Mouse (Mus musculus) midbrain, embryonic 13.5 days (tissue): Measurements from ENCODE around the gene Npy2r. TPM values are rescaled to one million over a fixed set of nuclear protein-coding genes. Genes with fewer than 3 reads are reported as not detected.
A peak's percentile ranks its signal among the peaks of the same experiment; 100 is the strongest.

Experiments used
- ATAC-seq: fragments of 200-750 bp; cut with Nextera tagmentation; 2 replicates; pipeline ENCODE4 v1.8.0; 2017; ENCODE audit warnings: mild to moderate bottlenecking, moderate TSS enrichment, moderate library complexity
- H3K27ac ChIP-seq: fragments of 300-500 bp; sonication (generic); 2 replicates; pipeline ENCODE4 v1.5.1; 2015; ENCODE audit warnings: inconsistent platforms, mild to moderate bottlenecking, moderate library complexity
- H3K27me3 ChIP-seq: fragments of 300-500 bp; sonication (generic); 2 replicates; pipeline ENCODE4 v1.6.1; 2015; ENCODE audit warnings: mild to moderate bottlenecking, inconsistent platforms
- H3K36me3 ChIP-seq: fragments of 300-500 bp; sonication (generic); 2 replicates; pipeline ENCODE4 v1.6.1; 2015; ENCODE audit warnings: mild to moderate bottlenecking, inconsistent platforms
- H3K4me1 ChIP-seq: fragments of 300-500 bp; sonication (generic); replicated peaks from 2 replicates; pipeline ENCODE4 v1.6.1; 2015; ENCODE audit warnings: inconsistent platforms
- H3K4me2 ChIP-seq: fragments of 300-500 bp; sonication (generic); replicated peaks from 2 replicates; pipeline ENCODE4 v1.6.1; 2015; ENCODE audit warnings: moderate library complexity, mild to moderate bottlenecking, inconsistent platforms
- H3K4me3 ChIP-seq: fragments of 300-500 bp; sonication (generic); replicated peaks from 2 replicates; pipeline ENCODE4 v1.5.1; 2015; ENCODE audit warnings: mild to moderate bottlenecking, inconsistent platforms
- H3K9ac ChIP-seq: fragments of 300-500 bp; sonication (generic); replicated peaks from 2 replicates; pipeline ENCODE4 v1.6.1; 2015; ENCODE audit warnings: mild to moderate bottlenecking, inconsistent platforms
- H3K9me3 ChIP-seq: fragments of 300-500 bp; sonication (generic); 2 replicates; pipeline ENCODE4 v1.6.1; 2016; ENCODE audit warnings: mild to moderate bottlenecking, inconsistent platforms
- WGBS: fragments of 180-500 bp; shearing (Covaris S2); methylation state at CpG from one replicate; pipeline ENCODE4 v1.1.7; 2015; 5-methylcytosine and 5-hydroxymethylcytosine counted together
- polyA plus RNA-seq: library from polyadenylated mRNA; unstranded; fragments of >200 nt; fragmentation: Nextera tagmentation; extraction: Ambion mirVana; gene quantifications from 2 replicates; pipeline ENCODE4 v1.2.1, GENCODE M21; 2015

Npy2r gene
- polyA plus RNA-seq, result 0.39 and 0.40 TPM in 2 replicates

DNA sequence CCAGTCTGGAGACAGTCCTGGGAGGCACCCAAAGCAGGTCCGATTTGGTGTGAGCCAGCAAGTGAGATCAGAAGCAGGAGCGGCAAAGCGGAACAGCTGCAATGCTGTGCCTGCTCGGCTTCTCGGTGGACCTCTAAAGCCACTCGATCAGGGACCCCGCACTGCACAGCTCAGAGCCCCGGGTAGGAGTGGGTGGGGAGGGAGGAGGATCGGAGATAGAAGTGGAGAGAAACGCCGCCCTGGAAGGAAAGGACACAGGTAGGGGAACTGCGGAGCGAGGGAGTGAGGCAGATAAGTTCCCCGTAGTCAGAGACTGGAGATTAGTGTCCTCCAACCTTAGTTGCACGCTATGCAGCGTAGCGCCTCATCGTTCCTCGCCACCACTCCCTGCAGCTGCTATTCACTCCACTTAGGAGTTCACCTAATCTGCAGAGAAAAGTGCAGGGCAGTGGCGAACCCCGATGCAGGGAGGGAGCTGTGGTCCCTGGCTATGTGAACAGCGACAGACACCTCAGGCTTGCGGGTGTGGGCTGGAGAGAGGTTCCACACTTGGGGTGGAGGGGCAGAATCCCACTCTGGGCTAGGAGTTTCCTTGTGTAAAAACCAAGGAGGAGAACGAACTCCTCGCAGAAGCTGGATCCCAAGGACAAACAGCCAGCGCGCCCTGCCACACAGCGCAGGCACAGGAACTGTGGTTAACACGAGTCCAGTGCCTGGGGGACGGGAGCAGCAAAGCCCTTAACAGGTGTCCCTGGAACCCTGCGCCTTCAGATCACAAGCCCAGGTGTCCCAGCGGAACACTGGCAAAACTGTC, at the start of gene Npy2r:
TSS of gene Npy2r (minus strand) at position 177 of the 814 bp plus-strand sequence.
- H3K4me2 ChIP-seq, result peak within 1 kb of the TSS; percentile 86
- H3K4me1 ChIP-seq, result peaks cover 13% of the 10 kb centered on the region
- no peaks in the 10 kb centered on the region for H3K9me3 ChIP-seq
- peaks cover 30% of the 10 kb centered on the region for H3K27me3 ChIP-seq
- WGBS, result under 1% methylated on average over 32 of the region's 32 CpGs
- peak within 1 kb of the TSS; percentile 48 for H3K4me3 ChIP-seq
- peak within 1 kb of the TSS; percentile 54 for H3K9ac ChIP-seq
- H3K27ac ChIP-seq, result no peak within 1 kb of the TSS
- ATAC-seq, result peak; percentile 79
- no peaks in the 10 kb centered on the region for H3K36me3 ChIP-seq

DNA sequence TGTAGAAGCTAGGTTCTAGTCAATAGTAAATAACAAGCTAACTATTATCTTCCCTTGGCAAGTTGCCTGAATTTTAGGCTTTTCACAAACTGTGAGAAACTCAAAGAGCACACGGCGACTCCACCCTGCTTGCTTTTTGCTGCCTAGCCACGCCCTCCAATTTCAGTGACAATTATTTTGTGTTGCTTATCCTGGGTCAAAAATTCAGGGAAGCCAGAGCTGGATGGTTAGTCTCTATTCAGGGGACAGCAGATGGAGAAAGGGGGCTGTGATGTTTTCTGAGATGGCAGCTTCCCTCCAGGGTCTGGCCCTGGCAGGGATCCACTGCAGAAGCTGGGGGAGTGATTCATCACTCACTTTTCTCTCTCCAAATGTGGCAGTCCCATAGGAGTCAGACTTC, 9.9 kb upstream of the Npy2r start:
- no peaks in the 10 kb centered on the region for H3K4me1 ChIP-seq
- WGBS, result 68% methylated on average over 3 of the region's 3 CpGs
- no peaks in the 10 kb centered on the region for H3K27me3 ChIP-seq
- 0 out of 2 replicates have a peak, but pooled peaks have one; percentile 30 for ATAC-seq
- H3K4me3 ChIP-seq, result no peak overlapping the region
- no peak overlapping the region for H3K9ac ChIP-seq
- no peaks in the 10 kb centered on the region for H3K36me3 ChIP-seq
- H3K4me2 ChIP-seq, result no peak overlapping the region
- H3K27ac ChIP-seq, result no peak overlapping the region
- no peaks in the 10 kb centered on the region for H3K9me3 ChIP-seq

DNA sequence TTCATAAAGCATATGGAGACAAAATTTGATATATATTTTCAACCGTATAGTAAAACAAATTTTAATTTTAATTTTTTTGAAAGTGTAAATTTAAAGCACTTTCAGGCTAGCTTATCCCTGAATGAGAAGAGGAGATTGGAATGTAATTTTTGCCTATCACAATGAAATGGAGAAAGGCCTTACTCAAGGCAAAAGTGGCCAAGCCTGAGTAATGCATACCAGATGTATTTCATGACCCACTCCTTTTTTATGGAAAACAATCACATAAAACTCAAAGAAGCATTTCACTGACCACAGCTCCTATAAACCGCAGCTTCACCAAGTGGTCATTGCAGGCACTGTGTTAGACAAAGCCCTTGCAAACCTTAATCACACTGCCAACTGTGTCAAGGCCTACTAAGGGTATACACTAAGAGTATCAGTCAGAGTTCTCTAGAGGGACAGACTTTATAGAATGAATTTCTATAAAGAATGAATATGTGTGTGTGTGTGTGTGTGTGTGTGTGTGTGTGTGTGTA, 8.5 kb upstream of the Npy2r start:
- ATAC-seq, result no peak
- Histone ChIP-seq H3K36me3 (no peaks in the 10 kb centered on the region), H3K9ac (no peak overlapping the region), H3K4me2 (no peak overlapping the region), H3K9me3 (no peaks in the 10 kb centered on the region), H3K27me3 (no peaks in the 10 kb centered on the region), H3K4me1 (no peaks in the 10 kb centered on the region), H3K4me3 (no peak overlapping the region), H3K27ac (no peak overlapping the region)
- 78% methylated on average over 2 of the region's 2 CpGs for WGBS

DNA sequence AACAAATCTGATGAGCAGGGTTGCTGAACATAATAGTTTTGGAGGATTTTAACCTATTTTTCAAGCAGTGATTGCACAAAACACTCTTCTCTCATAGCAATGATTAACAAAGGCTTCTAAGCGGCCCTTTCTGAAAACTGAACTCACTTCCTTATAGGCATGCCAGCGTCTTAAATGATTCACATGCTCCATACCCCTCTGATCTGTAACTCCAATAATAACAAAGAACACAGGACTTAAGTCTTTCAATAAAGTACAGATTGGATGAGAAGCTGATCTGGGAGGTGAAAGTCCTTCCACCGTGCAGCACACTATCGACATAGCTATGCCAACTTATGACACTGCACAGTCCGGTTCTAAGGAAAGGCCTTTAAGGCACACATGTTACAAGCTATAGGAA, 2.0 kb upstream of the Npy2r start:
- Histone ChIP-seq H3K9me3 (no peaks in the 10 kb centered on the region), H3K4me2 (no peak overlapping the region), H3K4me1 (peaks cover 13% of the 10 kb centered on the region), H3K27ac (no peak overlapping the region), H3K27me3 (peaks cover 30% of the 10 kb centered on the region), H3K9ac (no peak overlapping the region), H3K36me3 (no peaks in the 10 kb centered on the region), H3K4me3 (no peak overlapping the region)
- 86% methylated on average over 5 of the region's 5 CpGs for WGBS
- ATAC-seq, result no peak

DNA sequence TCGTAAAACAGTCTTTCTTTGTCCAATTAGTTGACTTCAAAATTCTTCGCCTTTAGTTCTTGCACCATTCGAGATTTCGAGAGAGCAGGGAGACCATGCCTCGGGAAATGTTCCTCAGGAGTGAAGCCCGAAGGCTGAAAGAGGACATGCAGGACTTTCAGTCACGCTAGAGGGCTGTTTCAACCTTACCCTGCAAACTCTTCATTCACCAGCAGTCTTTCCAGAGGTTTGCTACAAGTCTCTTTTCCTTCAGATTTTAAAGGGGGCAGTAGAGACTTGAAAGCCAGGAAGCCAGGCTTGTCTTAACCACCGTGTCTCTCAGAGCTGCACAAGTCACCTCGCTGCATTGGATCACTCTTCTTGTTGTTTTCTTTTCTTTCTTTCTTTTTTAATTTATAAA, 869 bp upstream of the Npy2r start:
- H3K9me3 ChIP-seq, result no peaks in the 10 kb centered on the region
- H3K27ac ChIP-seq, result no peak overlapping the region
- H3K4me3 ChIP-seq, result peak overlapping the region; percentile 48
- H3K4me1 ChIP-seq, result peaks cover 13% of the 10 kb centered on the region
- H3K27me3 ChIP-seq, result peaks cover 30% of the 10 kb centered on the region
- WGBS, result 2% methylated on average over 9 of the region's 9 CpGs
- H3K36me3 ChIP-seq, result no peaks in the 10 kb centered on the region
- H3K4me2 ChIP-seq, result peak overlapping the region; percentile 86
- peak; percentile 40; the same call in 1 of the 2 replicates for ATAC-seq
- peak overlapping the region; percentile 54; the same call in 1 of the 2 replicates for H3K9ac ChIP-seq

DNA sequence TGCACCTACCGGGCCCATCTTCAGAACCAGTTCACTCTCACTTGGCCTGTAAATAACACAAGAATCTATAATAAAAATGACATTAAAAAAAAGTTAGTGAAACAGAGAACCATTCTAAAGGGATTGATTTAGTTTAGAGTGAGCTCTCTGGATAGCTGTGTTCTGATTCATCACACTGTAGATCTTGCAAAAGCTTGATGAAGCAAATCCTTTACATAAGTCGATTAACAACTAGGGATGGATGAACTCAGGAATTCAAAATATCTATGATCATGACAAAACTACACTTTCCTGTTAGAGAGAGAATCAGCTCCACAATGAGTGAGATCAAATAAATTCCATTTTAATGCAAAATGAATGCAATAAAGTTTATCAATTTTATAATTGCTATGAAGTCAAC, 6.4 kb downstream of the Npy2r start:
- Histone ChIP-seq H3K27me3 (0 out of 2 replicates have a peak, but pooled peaks cover 4% of the 10 kb centered on the region), H3K9ac (no peak overlapping the region), H3K27ac (no peak overlapping the region), H3K9me3 (no peaks in the 10 kb centered on the region), H3K4me1 (no peaks in the 10 kb centered on the region), H3K36me3 (no peaks in the 10 kb centered on the region), H3K4me3 (no peak overlapping the region), H3K4me2 (no peak overlapping the region)
- 89% methylated on average over 2 of the region's 2 CpGs for WGBS
- ATAC-seq, result no peak

DNA sequence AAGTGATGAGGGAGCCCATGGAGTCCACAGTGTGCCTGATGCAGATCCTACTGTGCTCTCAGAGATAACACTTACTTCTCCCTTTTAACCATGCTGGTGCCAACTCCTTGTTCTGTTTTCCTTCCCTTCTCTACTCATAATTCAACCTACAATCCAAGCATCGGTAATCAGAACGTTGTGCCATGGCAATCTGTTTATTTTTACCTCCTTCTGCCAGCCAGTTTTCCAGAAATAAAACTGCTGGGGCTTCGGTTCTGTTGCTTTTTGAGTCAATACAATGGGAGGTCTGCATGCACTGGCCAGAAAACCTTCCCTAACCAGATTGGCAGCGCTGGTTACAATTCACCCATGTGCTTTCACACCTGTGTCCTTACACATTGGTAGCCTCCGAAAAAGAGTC, 7.9 kb downstream of the Npy2r start:
- Histone ChIP-seq H3K4me1 (no peaks in the 10 kb centered on the region), H3K4me2 (no peak overlapping the region), H3K36me3 (no peaks in the 10 kb centered on the region), H3K27me3 (no peaks in the 10 kb centered on the region), H3K9me3 (no peaks in the 10 kb centered on the region), H3K4me3 (no peak overlapping the region), H3K27ac (no peak overlapping the region), H3K9ac (no peak overlapping the region)
- no peak for ATAC-seq
- 88% methylated on average over 5 of the region's 5 CpGs for WGBS

DNA sequence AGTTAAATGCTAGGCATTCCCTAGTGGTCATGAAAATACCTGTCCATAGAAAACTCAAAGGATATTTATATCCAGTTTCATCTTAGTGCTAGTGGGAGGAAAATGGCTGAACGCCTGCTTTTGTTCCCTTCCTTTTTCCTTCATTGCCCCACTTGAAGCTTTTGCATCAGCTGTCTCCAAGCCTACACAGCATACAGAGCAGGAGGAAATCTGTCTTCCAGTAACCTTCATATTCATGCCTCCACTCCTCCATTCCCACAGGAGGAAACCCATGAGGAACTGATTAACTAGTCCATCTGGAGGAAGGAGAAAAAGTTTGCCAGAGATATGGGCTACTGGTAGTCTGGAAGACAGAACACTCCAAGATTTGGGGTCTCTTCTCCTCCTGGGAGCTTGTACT, 23.1 kb downstream of the Npy2r start:
- H3K27me3 ChIP-seq, result no peaks in the 10 kb centered on the region
- no peaks in the 10 kb centered on the region for H3K9me3 ChIP-seq
- no peaks in the 10 kb centered on the region for H3K36me3 ChIP-seq
- no peak overlapping the region for H3K4me2 ChIP-seq
- no peak overlapping the region for H3K9ac ChIP-seq
- H3K4me1 ChIP-seq, result no peaks in the 10 kb centered on the region
- H3K27ac ChIP-seq, result no peak overlapping the region
- ATAC-seq, result no peak
- H3K4me3 ChIP-seq, result no peak overlapping the region
- 94% methylated on average over 1 of the region's 1 CpGs for WGBS

DNA sequence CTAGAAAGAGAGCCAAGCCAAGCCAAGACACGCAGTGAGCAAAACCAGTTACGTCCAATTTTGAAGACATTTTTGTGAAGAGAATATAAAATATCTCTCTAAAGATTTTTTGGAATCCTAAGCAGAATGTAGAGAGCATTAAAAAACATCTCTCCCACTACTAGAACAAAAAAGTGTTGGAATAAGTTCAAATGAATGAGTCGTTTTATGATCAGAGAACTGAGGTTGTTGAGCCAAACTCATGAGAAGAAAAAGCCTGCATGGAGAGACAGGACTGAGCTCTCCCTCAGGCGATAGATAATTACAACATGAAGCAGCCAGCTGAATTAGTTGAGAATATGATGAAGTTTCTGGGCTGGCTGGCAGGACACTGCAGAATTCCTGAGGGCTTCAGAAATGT, 49.9 kb downstream of the Npy2r start:
- no peaks in the 10 kb centered on the region for H3K9me3 ChIP-seq

More for the DNA sequence above, 49.9 kb downstream of the Npy2r start:
- Histone ChIP-seq H3K27me3 (no peaks in the 10 kb centered on the region), H3K4me3 (no peak overlapping the region), H3K27ac (no peak overlapping the region), H3K4me1 (no peaks in the 10 kb centered on the region), H3K36me3 (no peaks in the 10 kb centered on the region), H3K4me2 (no peak overlapping the region), H3K9ac (no peak overlapping the region)
- no peak for ATAC-seq
- WGBS, result 91% methylated on average over 4 of the region's 4 CpGs

Other genes starting within 250 kb of the Npy2r start
- 50.8 and 57.6 TPM in 2 replicates for gene Map9, start 190.0 kb downstream of the Npy2r start, polyA plus RNA-seq